ENCODE assay signal across 38 mouse cellular contexts in the genomic region with DNA sequence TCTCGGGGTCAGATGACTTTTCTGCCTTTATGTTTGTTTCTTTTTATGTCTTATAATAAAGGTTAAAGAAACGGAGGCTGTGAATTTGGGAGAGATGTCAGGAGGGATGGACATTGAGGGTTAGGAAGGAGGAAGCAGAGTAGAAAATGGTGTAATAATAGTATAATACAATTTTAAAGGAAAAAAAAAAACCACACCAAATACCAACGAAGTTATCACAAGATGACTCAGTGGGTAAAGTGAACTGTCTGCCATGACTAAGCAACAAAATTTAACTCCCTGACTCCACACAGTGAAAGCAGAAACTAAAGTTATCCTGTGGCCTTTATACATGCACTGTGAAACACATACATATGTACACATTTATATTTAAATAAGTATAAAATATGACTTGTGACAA. TPM values are rescaled to one million over a fixed set of nuclear protein-coding genes. Genes with fewer than 3 reads are reported as not detected.
"Had no signal": no experiment of that assay in that cellular context is flagged by ENCODE, and none has a peak within 500 bp of the region (broad histone marks: within the 10 kb centered on the region; RNA-seq: fewer than 3 reads in every experiment).

No protein-coding gene starts in this region.

RNA-seq across cellular contexts. Expression of a gene that starts 14.0 kb away (rescaled TPM):
- total RNA-seq: gastrocnemius, adult 8-10 months; gastrocnemius, postnatal 14 days; gastrocnemius, postnatal 36 days; heart, postnatal 14 days; hematopoietic stem cell, adult 5-6 weeks; hindbrain, postnatal 0 days; layer of hippocampus, adult 18-20 months; layer of hippocampus, adult 8-10 months; layer of hippocampus, postnatal 14 days; layer of hippocampus, postnatal 36 days; left cerebral cortex, adult 18-20 months; left cerebral cortex, adult 8-10 months; left cerebral cortex, postnatal 10 days; left cerebral cortex, postnatal 25 days; left cerebral cortex, postnatal 4 days had no signal
- polyA plus RNA-seq: gonadal fat pad, adult 2 months; heart, embryonic 11.5 days; heart, embryonic 13.5 days; heart, embryonic 15.5 days; hindbrain, embryonic 11.5 days; hindbrain, embryonic 13.5 days; hindbrain, embryonic 15.5 days; hindbrain, postnatal 0 days; limb, embryonic 11.5 days; limb, embryonic 13.5 days; liver, embryonic 12.5 days; liver, embryonic 14.5 days had no signal

RNA-seq across cellular contexts. Expression of a gene that starts 18.8 kb away (rescaled TPM):
- total RNA-seq: gastrocnemius, adult 18-20 months; gastrocnemius, postnatal 14 days; gastrocnemius, postnatal 36 days; heart, postnatal 14 days; heart, postnatal 36 days; hematopoietic stem cell, adult 5-6 weeks; hindbrain, postnatal 0 days; layer of hippocampus, adult 18-20 months; layer of hippocampus, adult 8-10 months; layer of hippocampus, postnatal 36 days; left cerebral cortex, adult 18-20 months; left cerebral cortex, adult 8-10 months; left cerebral cortex, postnatal 10 days; left cerebral cortex, postnatal 25 days; left cerebral cortex, postnatal 4 days; liver, adult 2 months had no signal
- polyA plus RNA-seq: gonadal fat pad, adult 2 months; heart, embryonic 11.5 days; heart, embryonic 13.5 days; heart, embryonic 15.5 days; heart, postnatal 0 days; hindbrain, embryonic 11.5 days; hindbrain, embryonic 13.5 days; hindbrain, embryonic 15.5 days; hindbrain, postnatal 0 days; intestine, embryonic 14.5 days; limb, embryonic 11.5 days; limb, embryonic 13.5 days; liver, adult 2 months; liver, embryonic 12.5 days; liver, embryonic 14.5 days had no signal

RNA-seq across cellular contexts. Expression of a gene that starts 40.5 kb away (rescaled TPM):
- total RNA-seq: gastrocnemius, adult 18-20 months; gastrocnemius, adult 8-10 months; gastrocnemius, postnatal 14 days; gastrocnemius, postnatal 36 days; hematopoietic stem cell, adult 5-6 weeks; hindbrain, postnatal 0 days; layer of hippocampus, adult 18-20 months; layer of hippocampus, adult 8-10 months; layer of hippocampus, postnatal 14 days; layer of hippocampus, postnatal 36 days; left cerebral cortex, adult 18-20 months; left cerebral cortex, postnatal 10 days; left cerebral cortex, postnatal 25 days; left cerebral cortex, postnatal 4 days had no signal
- polyA plus RNA-seq: gonadal fat pad, adult 2 months; heart, embryonic 11.5 days; heart, embryonic 13.5 days; heart, embryonic 15.5 days; heart, postnatal 0 days; hindbrain, embryonic 11.5 days; hindbrain, embryonic 13.5 days; hindbrain, embryonic 15.5 days; hindbrain, postnatal 0 days; limb, embryonic 11.5 days; limb, embryonic 13.5 days; liver, embryonic 12.5 days had no signal

RNA-seq across cellular contexts. Expression of a gene that starts 43.7 kb away (rescaled TPM):
- total RNA-seq: gastrocnemius, adult 18-20 months; gastrocnemius, adult 8-10 months; gastrocnemius, postnatal 14 days; gastrocnemius, postnatal 36 days; heart, adult 2 months; heart, postnatal 14 days; heart, postnatal 36 days; hematopoietic stem cell, adult 5-6 weeks; hindbrain, postnatal 0 days; layer of hippocampus, adult 18-20 months; layer of hippocampus, adult 8-10 months; layer of hippocampus, postnatal 14 days; layer of hippocampus, postnatal 36 days; left cerebral cortex, adult 18-20 months; left cerebral cortex, adult 8-10 months; left cerebral cortex, postnatal 10 days; left cerebral cortex, postnatal 25 days; left cerebral cortex, postnatal 4 days; liver, adult 2 months had no signal
- polyA plus RNA-seq: gonadal fat pad, adult 2 months; heart, adult 2 months; heart, embryonic 11.5 days; heart, embryonic 13.5 days; heart, embryonic 15.5 days; heart, postnatal 0 days; hindbrain, embryonic 11.5 days; hindbrain, embryonic 13.5 days; hindbrain, embryonic 15.5 days; hindbrain, postnatal 0 days; intestine, embryonic 14.5 days; intestine, embryonic 16.5 days; kidney, adult 2 months; kidney, embryonic 15.5 days; kidney, postnatal 0 days; large intestine, adult 2 months; limb, embryonic 11.5 days; limb, embryonic 13.5 days; limb, embryonic 15.5 days; liver, adult 2 months; liver, embryonic 12.5 days; liver, embryonic 14.5 days had no signal

RNA-seq across cellular contexts. Expression of a gene that starts 56.4 kb away (rescaled TPM):
- total RNA-seq: gastrocnemius, adult 18-20 months; gastrocnemius, adult 8-10 months; gastrocnemius, postnatal 14 days; gastrocnemius, postnatal 36 days; heart, adult 2 months; heart, postnatal 14 days; heart, postnatal 36 days; hematopoietic stem cell, adult 5-6 weeks; hindbrain, postnatal 0 days; layer of hippocampus, adult 18-20 months; layer of hippocampus, adult 8-10 months; layer of hippocampus, postnatal 14 days; layer of hippocampus, postnatal 36 days; left cerebral cortex, adult 18-20 months; left cerebral cortex, adult 8-10 months; left cerebral cortex, postnatal 10 days; left cerebral cortex, postnatal 25 days; left cerebral cortex, postnatal 4 days; liver, adult 2 months had no signal
- polyA plus RNA-seq: gonadal fat pad, adult 2 months; heart, adult 2 months; heart, embryonic 11.5 days; heart, embryonic 13.5 days; heart, embryonic 15.5 days; heart, postnatal 0 days; hindbrain, embryonic 11.5 days; hindbrain, embryonic 13.5 days; hindbrain, embryonic 15.5 days; hindbrain, postnatal 0 days; intestine, embryonic 14.5 days; intestine, embryonic 16.5 days; kidney, adult 2 months; kidney, embryonic 15.5 days; kidney, postnatal 0 days; large intestine, adult 2 months; limb, embryonic 11.5 days; limb, embryonic 13.5 days; limb, embryonic 15.5 days; liver, adult 2 months; liver, embryonic 12.5 days; liver, embryonic 14.5 days had no signal
